18 mouse cellular contexts compared by ENCODE assay signal in the genomic region with DNA sequence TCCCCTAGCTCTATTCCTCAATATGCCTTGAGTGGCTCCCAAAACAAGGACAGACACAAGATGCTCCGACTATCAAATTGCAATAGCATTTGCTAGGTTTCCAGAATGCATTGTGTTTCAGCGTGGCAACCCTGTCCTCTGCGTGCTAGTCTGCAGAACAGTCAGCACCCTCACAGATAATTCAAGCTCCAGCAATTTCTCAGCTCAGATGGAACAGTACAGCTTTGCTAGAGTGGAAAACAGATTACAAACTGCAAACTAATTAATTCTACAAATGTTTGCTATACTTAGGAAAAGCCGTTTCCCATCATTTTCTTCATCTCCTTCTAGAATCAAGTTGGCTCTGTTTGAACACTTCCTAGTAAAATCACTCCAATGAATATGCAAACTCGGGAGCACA.
A peak's percentile ranks its signal among the peaks of the same experiment; 100 is the strongest.
DNase-seq lines count a peak whose midpoint lies in the region; ATAC-seq and TF ChIP-seq lines count a peak whose summit lies in the region.
"Had no signal": no experiment of that assay in that cellular context is flagged by ENCODE, and none has a peak within 500 bp of the region (broad histone marks: within the 10 kb centered on the region; RNA-seq: fewer than 3 reads in every experiment).

No protein-coding gene starts in this region.

- H3K4me2 ChIP-seq in forebrain, postnatal 0 days (ENCODE audit: low read depth), result no peak overlapping the region
- no peak overlapping the region for H3K4me2 ChIP-seq in forebrain, embryonic 12.5 days
- H3K4me2 ChIP-seq: embryonic facial prominence, embryonic 13.5 days; forebrain, embryonic 13.5 days; heart, embryonic 13.5 days had no signal

- H3K4me1 ChIP-seq in forebrain, postnatal 0 days (ENCODE audit: insufficient read depth), result no peaks in the 10 kb centered on the region
- no peaks in the 10 kb centered on the region for H3K4me1 ChIP-seq in forebrain, embryonic 12.5 days
- H3K4me1 ChIP-seq: embryonic facial prominence, embryonic 13.5 days; forebrain, embryonic 13.5 days; heart, embryonic 13.5 days had no signal

- H3K4me3 ChIP-seq in forebrain, postnatal 0 days (ENCODE audit: low read depth, low read length), result no peak overlapping the region
- no peak overlapping the region for H3K4me3 ChIP-seq in forebrain, embryonic 12.5 days (replicated peaks)
- H3K4me3 ChIP-seq: embryonic facial prominence, embryonic 13.5 days; forebrain, embryonic 13.5 days; gastrocnemius, adult 2 months; heart, embryonic 13.5 days had no signal

- no peak overlapping the region for H3K27ac ChIP-seq in forebrain, postnatal 0 days (ENCODE audit: low read depth, low read length)
- H3K27ac ChIP-seq in forebrain, embryonic 12.5 days, result no peak overlapping the region
- H3K27ac ChIP-seq: embryonic facial prominence, embryonic 13.5 days; forebrain, embryonic 13.5 days; gastrocnemius, adult 2 months; heart, embryonic 13.5 days had no signal

- peak; percentile 89 for ATAC-seq in forebrain, postnatal 0 days
- no peak for ATAC-seq in forebrain, embryonic 12.5 days (ENCODE audit: low FRiP score)
- ATAC-seq: forebrain, embryonic 13.5 days; hindbrain, embryonic 16.5 days had no signal

- H3K9me3 ChIP-seq in forebrain, postnatal 0 days (ENCODE audit: low read length), result no peaks in the 10 kb centered on the region
- no peaks in the 10 kb centered on the region for H3K9me3 ChIP-seq in forebrain, embryonic 12.5 days
- H3K9me3 ChIP-seq: embryonic facial prominence, embryonic 13.5 days; forebrain, embryonic 13.5 days; heart, embryonic 13.5 days had no signal

- no peak for TF ChIP-seq CTCF in forebrain, postnatal 0 days (IDR thresholded peaks at IDR 0.05; ENCODE audit: low read depth)

- 46% methylated on average over 5 of the region's 5 CpGs for WGBS in forebrain, postnatal 0 days
- WGBS in forebrain, embryonic 12.5 days, result 84% methylated on average over 5 of the region's 5 CpGs

- H3K27me3 ChIP-seq in forebrain, postnatal 0 days (ENCODE audit: insufficient read depth, low read length), result no peaks in the 10 kb centered on the region
- no peaks in the 10 kb centered on the region for H3K27me3 ChIP-seq in forebrain, embryonic 12.5 days
- H3K27me3 ChIP-seq: embryonic facial prominence, embryonic 13.5 days; forebrain, embryonic 13.5 days; heart, embryonic 13.5 days had no signal

- no peaks in the 10 kb centered on the region for H3K36me3 ChIP-seq in forebrain, postnatal 0 days (ENCODE audit: insufficient read depth)
- H3K36me3 ChIP-seq in forebrain, embryonic 12.5 days (replicated peaks), result no peaks in the 10 kb centered on the region
- H3K36me3 ChIP-seq: embryonic facial prominence, embryonic 13.5 days; heart, embryonic 13.5 days had no signal

- no peak overlapping the region for H3K9ac ChIP-seq in forebrain, postnatal 0 days
- no peak overlapping the region for H3K9ac ChIP-seq in forebrain, embryonic 12.5 days
- H3K9ac ChIP-seq: embryonic facial prominence, embryonic 13.5 days; forebrain, embryonic 13.5 days; heart, embryonic 13.5 days had no signal

- peak; percentile 40 for DNase-seq in forebrain, postnatal 0 days
- peak; percentile 4 for DNase-seq in left cerebral cortex, adult 11 months (ENCODE audit: low spot score)
- no peak for DNase-seq in left cerebral cortex, adult 18-20 months (ENCODE audit: low spot score in 2 of 2)
- peak; percentile 14 to 69 for DNase-seq in layer of hippocampus, postnatal 14 days (ENCODE audit: low spot score in 2 of 2)
- no peak for DNase-seq in neural tube, embryonic 10.5 days (ENCODE audit: extremely low spot score, low spot score)
- DNase-seq in left cerebral cortex, adult 9 months (ENCODE audit: low spot score in 2 of 2), result no peak
- DNase-seq: adrenal gland, postnatal 10 days; cerebellum, adult 18-20 months; cerebellum, adult 9-11 months; cerebellum, postnatal 36 days; gastrocnemius, adult 2 months; gastrocnemius, postnatal 25 days; heart, postnatal 36 days had no signal

Comparison
In these comparisons a context has a peak if more than half of its experiments do, and no peak if none do; other contexts are left out.
1. DNase-seq: peak in forebrain, postnatal 0 days (single experiment), left cerebral cortex, adult 11 months (single experiment) and layer of hippocampus, postnatal 14 days (2 of 2); none in left cerebral cortex, adult 18-20 months (0 of 2), neural tube, embryonic 10.5 days (single experiment) and left cerebral cortex, adult 9 months (0 of 2).